12 mouse cellular contexts compared by ENCODE assay signal in genomic region chr7:16819794-16820193, GRCm38 (mm10). TPM values are rescaled to one million over a fixed set of nuclear protein-coding genes. Genes with fewer than 3 reads are reported as not detected.
DNase-seq lines count a peak whose midpoint lies in the region; ATAC-seq and TF ChIP-seq lines count a peak whose summit lies in the region.
"Had no signal": no experiment of that assay in that cellular context is flagged by ENCODE, and none has a peak within 500 bp of the region (broad histone marks: within the 10 kb centered on the region; RNA-seq: fewer than 3 reads in every experiment).

No protein-coding gene starts in this region.

- no peak overlapping the region for H3K27ac ChIP-seq in hindbrain, embryonic 13.5 days
- H3K27ac ChIP-seq in hindbrain, embryonic 11.5 days (ENCODE audit: low read depth, low read length) = no peak overlapping the region
- H3K27ac ChIP-seq in liver, embryonic 14.5 days = peak overlapping the region; percentile 73
- H3K27ac ChIP-seq in kidney, embryonic 14.5 days (ENCODE audit: low read depth, low read length) = no peak overlapping the region

- no peak for DNase-seq in hindbrain, embryonic 11.5 days (ENCODE audit: low spot score)
- DNase-seq in G1E (ENCODE audit: low spot score) = no peak
- peak; percentile 64 for DNase-seq in c-Kit-positive CD71-positive TER-119-positive erythroid progenitor cells, embryonic 14.5 days (ENCODE audit: low spot score)
- peak in 2 of 3 experiments; percentile 38 to 41 for DNase-seq in liver, embryonic 14.5 days (ENCODE audit: low read depth in 3 of 3, low spot score in 3 of 3)
- DNase-seq in right cerebral cortex, adult 18-20 months = no peak
- DNase-seq: adrenal gland, postnatal 36 days; cerebellum, postnatal 10 days; kidney, adult 2 months; lung, adult 18-20 months had no signal

- H3K9me3 ChIP-seq in hindbrain, embryonic 13.5 days = no peaks in the 10 kb centered on the region
- no peaks in the 10 kb centered on the region for H3K9me3 ChIP-seq in hindbrain, embryonic 11.5 days (ENCODE audit: control insufficient read depth, low read length)
- H3K9me3 ChIP-seq in G1E (replicated peaks) = no peaks in the 10 kb centered on the region
- H3K9me3 ChIP-seq in liver, embryonic 14.5 days (ENCODE audit: control insufficient read depth, low read length) = no peaks in the 10 kb centered on the region
- H3K9me3 ChIP-seq in kidney, embryonic 14.5 days (ENCODE audit: control insufficient read depth, low read length) = no peaks in the 10 kb centered on the region

- no peaks in the 10 kb centered on the region for H3K27me3 ChIP-seq in hindbrain, embryonic 13.5 days
- no peaks in the 10 kb centered on the region for H3K27me3 ChIP-seq in hindbrain, embryonic 11.5 days (ENCODE audit: control insufficient read depth, insufficient read depth, low read length)
- no peaks in the 10 kb centered on the region for H3K27me3 ChIP-seq in G1E (ENCODE audit: insufficient read depth, low read length)
- H3K27me3 ChIP-seq in liver, embryonic 14.5 days (ENCODE audit: control insufficient read depth, insufficient read depth, low read length) = no peaks in the 10 kb centered on the region
- no peaks in the 10 kb centered on the region for H3K27me3 ChIP-seq in kidney, embryonic 14.5 days (ENCODE audit: control insufficient read depth, insufficient read depth, low read length)

- WGBS in hindbrain, embryonic 13.5 days = 79% methylated on average over 5 of the region's 5 CpGs
- WGBS in hindbrain, embryonic 11.5 days = 75% methylated on average over 5 of the region's 5 CpGs
- 12% methylated on average over 5 of the region's 5 CpGs for WGBS in liver, embryonic 14.5 days (ENCODE audit: insufficient replicate concordance)
- WGBS in kidney, embryonic 14.5 days = 79% methylated on average over 5 of the region's 5 CpGs

- 0 out of 2 replicates have a peak, but pooled peaks have one; percentile 31 for TF ChIP-seq EP300 in liver, embryonic 14.5 days (IDR thresholded peaks at IDR 0.05; ENCODE audit: low read depth)

- H3K4me2 ChIP-seq in hindbrain, embryonic 13.5 days = peak overlapping the region; percentile 23; the same call in 1 of the 2 replicates
- H3K4me2 ChIP-seq in hindbrain, embryonic 11.5 days (replicated peaks; ENCODE audit: low read depth, low read length) = no peak overlapping the region
- H3K4me2 ChIP-seq in liver, embryonic 14.5 days (ENCODE audit: low read depth) = peak overlapping the region; percentile 99
- no peak overlapping the region for H3K4me2 ChIP-seq in kidney, embryonic 14.5 days (replicated peaks; ENCODE audit: low read depth, low read length)

- no peak for TF ChIP-seq CTCF in G1E (IDR thresholded peaks at IDR 0.05; ENCODE audit: low read depth, low read length)
- peak; percentile 12; the same call in 1 of the 2 replicates for TF ChIP-seq CTCF in liver, embryonic 14.5 days (IDR thresholded peaks at IDR 0.05; ENCODE audit: low read depth)

- peak overlapping the region; percentile 4 for H3K9ac ChIP-seq in hindbrain, embryonic 13.5 days
- no peak overlapping the region for H3K9ac ChIP-seq in hindbrain, embryonic 11.5 days (ENCODE audit: low read depth, low read length)
- peak overlapping the region; percentile 60 for H3K9ac ChIP-seq in liver, embryonic 14.5 days (replicated peaks)
- no peak overlapping the region for H3K9ac ChIP-seq in kidney, embryonic 14.5 days (ENCODE audit: low read depth, low read length)

- H3K4me3 ChIP-seq in hindbrain, embryonic 13.5 days = no peak overlapping the region
- H3K4me3 ChIP-seq in hindbrain, embryonic 11.5 days (ENCODE audit: low read depth, low read length) = no peak overlapping the region
- H3K4me3 ChIP-seq in G1E (ENCODE audit: low read depth, low read length) = no peak overlapping the region
- peak overlapping the region; percentile 26 to 30 for H3K4me3 ChIP-seq in liver, embryonic 14.5 days (ENCODE audit: insufficient read depth in 1 of 2, low read depth in 2 of 2, low read length in 2 of 2)
- no peak overlapping the region for H3K4me3 ChIP-seq in kidney, embryonic 14.5 days (ENCODE audit: low read length)

- H3K36me3 ChIP-seq in hindbrain, embryonic 13.5 days = peaks cover 22% of the 10 kb centered on the region
- 0 out of 2 replicates have a peak, but pooled peaks cover 2% of the 10 kb centered on the region for H3K36me3 ChIP-seq in hindbrain, embryonic 11.5 days (ENCODE audit: control insufficient read depth, insufficient read depth, low read length)
- peaks cover 73% of the 10 kb centered on the region for H3K36me3 ChIP-seq in G1E (replicated peaks)
- H3K36me3 ChIP-seq in liver, embryonic 14.5 days (replicated peaks; ENCODE audit: control insufficient read depth, insufficient read depth, low read depth) = peaks cover 13% of the 10 kb centered on the region
- H3K36me3 ChIP-seq in kidney, embryonic 14.5 days (ENCODE audit: control insufficient read depth, insufficient read depth, low read length) = peaks cover 25% of the 10 kb centered on the region

- ATAC-seq in hindbrain, embryonic 13.5 days (ENCODE audit: low FRiP score) = no peak
- ATAC-seq in hindbrain, embryonic 11.5 days (ENCODE audit: low FRiP score) = no peak
- peak; percentile 9; the same call in 1 of the 2 replicates for ATAC-seq in G1E (ENCODE audit: extremely low read depth, insufficient number of reproducible peaks, low FRiP score, poor library complexity, severe bottlenecking)
- peak; percentile 76 for ATAC-seq in liver, embryonic 14.5 days (ENCODE audit: insufficient read depth)
- ATAC-seq in kidney, embryonic 14.5 days (ENCODE audit: low FRiP score, low TSS enrichment) = no peak
- ATAC-seq in CD4-positive, CD25-positive, alpha-beta regulatory T cell, adult 4 months = no peak

- H3K4me1 ChIP-seq in hindbrain, embryonic 13.5 days (replicated peaks) = peaks cover 73% of the 10 kb centered on the region
- H3K4me1 ChIP-seq in hindbrain, embryonic 11.5 days (replicated peaks; ENCODE audit: control insufficient read depth, insufficient read depth, low read length) = peaks cover 21% of the 10 kb centered on the region
- H3K4me1 ChIP-seq in G1E (ENCODE audit: insufficient read depth, low read depth, low read length) = peaks cover 68% of the 10 kb centered on the region
- H3K4me1 ChIP-seq in liver, embryonic 14.5 days (replicated peaks; ENCODE audit: control insufficient read depth in 2 of 2, insufficient read depth in 2 of 2, low read length in 1 of 2) = peaks cover 32 to 47% of the 10 kb centered on the region in 2 experiments
- H3K4me1 ChIP-seq in kidney, embryonic 14.5 days (ENCODE audit: control insufficient read depth, insufficient read depth, low read length) = peaks cover 36% of the 10 kb centered on the region

RNA-seq across cellular contexts. Expression of gene Fkrp, which starts 3.3 kb away (rescaled TPM):
- 43.6 and 45.3 TPM in 2 replicates for polyA plus RNA-seq in hindbrain, embryonic 13.5 days (2015; fragmentation: Nextera tagmentation; extraction: Ambion mirVana)
- 21.9 and 22.7 TPM in 2 replicates for polyA plus RNA-seq in hindbrain, embryonic 11.5 days (2014; fragmentation: Nextera tagmentation; extraction: Ambion mirVana)
- total RNA-seq in G1E (2014; fragmentation: Nextera tagmentation) (12.3 and 18.0 TPM in 2 replicates), G1E (2017) (10.5 and 11.3 TPM in 2 replicates)
- polyA plus RNA-seq in G1E (2012) = 30.6 and 32.9 TPM in 2 replicates
- 5.6 and 6.6 TPM in 2 replicates for polyA plus RNA-seq in liver, embryonic 14.5 days (2012; rRNA removed)
- polyA plus RNA-seq in liver, embryonic 14.5 days (2014; fragmentation: Nextera tagmentation; extraction: Ambion mirVana) = 7.2 and 8.9 TPM in 2 replicates
- 23.6 and 31.1 TPM in 2 replicates for polyA plus RNA-seq in kidney, embryonic 14.5 days (2014; fragmentation: Nextera tagmentation; extraction: Ambion mirVana)
- 10 to 100 TPM in 1 of 2 experiments, 1 to 10 TPM in 1; 6.8 to 11.2 TPM for polyA plus RNA-seq in CD4-positive, CD25-positive, alpha-beta regulatory T cell, adult 4 months (2017; shearing (Covaris generic))

RNA-seq across cellular contexts. Expression of gene Strn4, which starts 4.1 kb away (rescaled TPM):
- polyA plus RNA-seq in hindbrain, embryonic 13.5 days (2015; fragmentation: Nextera tagmentation; extraction: Ambion mirVana) = 159 and 172 TPM in 2 replicates
- polyA plus RNA-seq in hindbrain, embryonic 11.5 days (2014; fragmentation: Nextera tagmentation; extraction: Ambion mirVana) = 112 and 130 TPM in 2 replicates
- total RNA-seq in G1E (2014; fragmentation: Nextera tagmentation) (40.3 and 67.7 TPM in 2 replicates), G1E (2017) (33.8 and 38.9 TPM in 2 replicates)
- polyA plus RNA-seq in G1E (2012) = 62.4 and 64.4 TPM in 2 replicates
- 41.3 and 43.0 TPM in 2 replicates for polyA plus RNA-seq in liver, embryonic 14.5 days (2012; rRNA removed)
- polyA plus RNA-seq in liver, embryonic 14.5 days (2014; fragmentation: Nextera tagmentation; extraction: Ambion mirVana) = 27.2 and 32.2 TPM in 2 replicates
- polyA plus RNA-seq in kidney, embryonic 14.5 days (2014; fragmentation: Nextera tagmentation; extraction: Ambion mirVana) = 75.5 and 111 TPM in 2 replicates
- 10 to 100 TPM; 19.2 TPM for polyA plus RNA-seq in CD4-positive, CD25-positive, alpha-beta regulatory T cell, adult 4 months (2017; shearing (Covaris generic))

RNA-seq across cellular contexts. Expression of gene Prkd2, which starts 22.9 kb away (rescaled TPM):
- 6.6 and 7.3 TPM in 2 replicates for polyA plus RNA-seq in hindbrain, embryonic 13.5 days (2015; fragmentation: Nextera tagmentation; extraction: Ambion mirVana)
- 8.8 and 9.4 TPM in 2 replicates for polyA plus RNA-seq in hindbrain, embryonic 11.5 days (2014; fragmentation: Nextera tagmentation; extraction: Ambion mirVana)
- total RNA-seq in G1E (2014; fragmentation: Nextera tagmentation) (23.6 and 28.7 TPM in 2 replicates), G1E (2017) (3.9 and 4.4 TPM in 2 replicates)
- polyA plus RNA-seq in G1E (2012) = 13.6 and 22.4 TPM in 2 replicates
- 2.5 and 3.2 TPM in 2 replicates for polyA plus RNA-seq in liver, embryonic 14.5 days (2012; rRNA removed)
- polyA plus RNA-seq in liver, embryonic 14.5 days (2014; fragmentation: Nextera tagmentation; extraction: Ambion mirVana) = 1.8 and 2.2 TPM in 2 replicates
- polyA plus RNA-seq in kidney, embryonic 14.5 days (2014; fragmentation: Nextera tagmentation; extraction: Ambion mirVana) = 10.9 and 15.7 TPM in 2 replicates
- 10 to 100 TPM; 57.3 to 60.0 TPM for polyA plus RNA-seq in CD4-positive, CD25-positive, alpha-beta regulatory T cell, adult 4 months (2017; shearing (Covaris generic))

RNA-seq across cellular contexts. Expression of gene Slc1a5, which starts 38.7 kb away (rescaled TPM):
- 8.6 and 8.7 TPM in 2 replicates for polyA plus RNA-seq in hindbrain, embryonic 13.5 days (2015; fragmentation: Nextera tagmentation; extraction: Ambion mirVana)
- 15.0 and 15.1 TPM in 2 replicates for polyA plus RNA-seq in hindbrain, embryonic 11.5 days (2014; fragmentation: Nextera tagmentation; extraction: Ambion mirVana)
- total RNA-seq in G1E (2014; fragmentation: Nextera tagmentation) (18.8 and 61.2 TPM in 2 replicates), G1E (2017) (5.9 and 7.1 TPM in 2 replicates)
- polyA plus RNA-seq in G1E (2012) = 13.9 and 14.7 TPM in 2 replicates
- 157 and 160 TPM in 2 replicates for polyA plus RNA-seq in liver, embryonic 14.5 days (2012; rRNA removed)
- polyA plus RNA-seq in liver, embryonic 14.5 days (2014; fragmentation: Nextera tagmentation; extraction: Ambion mirVana) = 61.7 and 67.3 TPM in 2 replicates
- polyA plus RNA-seq in kidney, embryonic 14.5 days (2014; fragmentation: Nextera tagmentation; extraction: Ambion mirVana) = 30.2 and 36.1 TPM in 2 replicates
- polyA plus RNA-seq in CD4-positive, CD25-positive, alpha-beta regulatory T cell, adult 4 months (2017; shearing (Covaris generic)) = 100 to 1,000 TPM; 142 to 182 TPM

RNA-seq across cellular contexts. Expression of gene Dact3, which starts 55.3 kb away (rescaled TPM):
- polyA plus RNA-seq in hindbrain, embryonic 13.5 days (2015; fragmentation: Nextera tagmentation; extraction: Ambion mirVana) = 2.8 and 2.9 TPM in 2 replicates
- 7.6 and 8.0 TPM in 2 replicates for polyA plus RNA-seq in hindbrain, embryonic 11.5 days (2014; fragmentation: Nextera tagmentation; extraction: Ambion mirVana)
- 0.30 TPM in 1 of 2 replicates, not detected in the other for total RNA-seq in G1E (2014; fragmentation: Nextera tagmentation)
- total RNA-seq in G1E (2017) = 0.05 and 0.12 TPM in 2 replicates
- polyA plus RNA-seq in G1E (2012) = 0.28 and 0.30 TPM in 2 replicates
- polyA plus RNA-seq in liver, embryonic 14.5 days (2012; rRNA removed) = 0.68 and 0.92 TPM in 2 replicates
- polyA plus RNA-seq in liver, embryonic 14.5 days (2014; fragmentation: Nextera tagmentation; extraction: Ambion mirVana) = 0.09 and 0.14 TPM in 2 replicates
- polyA plus RNA-seq in kidney, embryonic 14.5 days (2014; fragmentation: Nextera tagmentation; extraction: Ambion mirVana) = 5.1 and 6.4 TPM in 2 replicates
- polyA plus RNA-seq in CD4-positive, CD25-positive, alpha-beta regulatory T cell, adult 4 months (2017; shearing (Covaris generic)) = not detected

Comparison
In these comparisons a context has a peak if more than half of its experiments do, and no peak if none do; other contexts are left out.
1. H3K4me2 ChIP-seq: peak in hindbrain, embryonic 13.5 days (single experiment) and liver, embryonic 14.5 days (single experiment); none in hindbrain, embryonic 11.5 days (single experiment) and kidney, embryonic 14.5 days (single experiment).
2. H3K9ac ChIP-seq: peak in hindbrain, embryonic 13.5 days (single experiment) and liver, embryonic 14.5 days (single experiment); none in hindbrain, embryonic 11.5 days (single experiment) and kidney, embryonic 14.5 days (single experiment).
3. ATAC-seq: peak in G1E (single experiment) and liver, embryonic 14.5 days (single experiment); none in hindbrain, embryonic 13.5 days (single experiment), hindbrain, embryonic 11.5 days (single experiment), kidney, embryonic 14.5 days (single experiment) and CD4-positive, CD25-positive, alpha-beta regulatory T cell, adult 4 months (single experiment).
4. H3K4me3 ChIP-seq: peak in liver, embryonic 14.5 days (2 of 2); none in hindbrain, embryonic 13.5 days (single experiment), hindbrain, embryonic 11.5 days (single experiment), G1E (single experiment) and kidney, embryonic 14.5 days (single experiment).
5. DNase-seq: peak in c-Kit-positive CD71-positive TER-119-positive erythroid progenitor cells, embryonic 14.5 days (single experiment) and liver, embryonic 14.5 days (2 of 3); none in hindbrain, embryonic 11.5 days (single experiment), G1E (single experiment) and right cerebral cortex, adult 18-20 months (single experiment).